Mouse (Mus musculus): ENCODE results near the gene Mmp11. TPM values are rescaled to one million over a fixed set of nuclear protein-coding genes. Genes with fewer than 3 reads are reported as not detected.

Mmp11 gene
- total and polyA plus RNA-seq, 3 experiments: 4.7 to 15.6 (median 5.4) TPM

DNA sequence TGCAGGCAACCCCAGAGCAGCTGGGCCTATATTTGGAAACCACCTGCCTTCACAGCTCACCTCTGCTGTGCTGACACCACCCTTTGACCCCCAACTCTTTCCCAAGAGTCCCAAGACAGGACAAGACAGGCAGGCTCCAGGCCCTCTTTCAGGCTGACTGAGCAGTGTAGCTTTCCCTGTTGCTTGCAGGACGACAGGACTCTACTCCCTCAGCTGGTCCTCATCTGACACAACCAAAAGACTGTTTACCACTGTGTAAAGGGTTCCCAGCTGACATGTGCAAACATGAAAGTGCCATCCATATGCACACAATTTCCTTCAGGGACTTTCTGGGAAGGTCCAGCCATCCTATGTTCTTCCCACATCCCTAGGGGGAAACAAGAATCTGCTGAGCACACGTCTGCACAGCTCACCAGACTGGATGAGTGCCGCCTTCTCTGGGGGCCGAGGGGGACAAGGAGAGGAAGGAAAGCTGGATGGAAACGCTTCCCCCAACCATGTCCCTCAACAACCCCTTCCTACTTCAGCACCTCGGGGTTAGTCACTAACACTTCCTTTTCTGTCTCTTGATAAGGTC lies 23.2 kb downstream of the Mmp11 start:
- H3K9ac ChIP-seq (ENCODE audit: low read depth, low read length): no peak overlapping the region
- H3K4me3 ChIP-seq: no peak overlapping the region
- DNase-seq: no peak
- H3K36me3 ChIP-seq (ENCODE audit: control insufficient read depth, insufficient read depth, low read length): no peaks in the 10 kb centered on the region
- TF ChIP-seq CTCF (IDR thresholded peaks at IDR 0.05) (no peak), POLR2A (IDR thresholded peaks at IDR 0.05; ENCODE audit: insufficient read depth, low read depth, low read length) (no peak), EP300 (IDR thresholded peaks at IDR 0.05; ENCODE audit: insufficient read depth, low read depth, low read length) (no peak)
- H3K27ac ChIP-seq: no peak overlapping the region
- H3K27me3 ChIP-seq (ENCODE audit: control insufficient read depth, insufficient read depth, low read length): no peaks in the 10 kb centered on the region
- WGBS: 40% methylated on average over 6 of the region's 6 CpGs
- no peaks in the 10 kb centered on the region for H3K4me1 ChIP-seq (ENCODE audit: control insufficient read depth, insufficient read depth, low read length)
- intact Hi-C loops (cut with DNase I): no loop called here
- no peaks in the 10 kb centered on the region for H3K79me2 ChIP-seq (replicated peaks; ENCODE audit: control insufficient read depth, insufficient read depth, low read length)

DNA sequence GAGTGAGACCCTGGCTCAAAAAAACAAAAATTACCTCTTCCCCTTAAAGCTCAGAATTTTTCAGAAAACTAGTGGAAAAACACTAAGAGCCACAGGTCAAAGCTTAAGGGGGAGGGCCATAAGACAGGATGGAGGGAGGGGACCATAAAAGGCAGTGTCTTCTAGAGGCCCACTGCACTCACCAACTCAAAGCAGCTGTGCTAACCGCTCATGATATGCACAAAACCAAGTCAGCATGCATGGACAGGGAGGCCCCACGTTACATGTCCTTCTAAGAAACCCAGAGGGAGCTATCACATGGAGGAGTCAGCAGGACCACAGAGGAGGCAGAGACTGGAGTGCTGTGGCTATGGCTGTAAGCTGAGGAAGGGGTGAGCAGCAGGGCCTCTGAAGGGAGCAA lies 25.6 kb downstream of the Mmp11 start:
- no peaks in the 10 kb centered on the region for H3K79me2 ChIP-seq (replicated peaks; ENCODE audit: control insufficient read depth, insufficient read depth, low read length)
- intact Hi-C loops (cut with DNase I): no loop called here
- H3K9ac ChIP-seq (ENCODE audit: low read depth, low read length): no peak overlapping the region
- no peak overlapping the region; the same call in 1 of the 2 replicates for H3K27ac ChIP-seq
- 77% methylated on average over 2 of the region's 2 CpGs for WGBS
- H3K36me3 ChIP-seq (ENCODE audit: control insufficient read depth, insufficient read depth, low read length): no peaks in the 10 kb centered on the region
- H3K4me1 ChIP-seq (ENCODE audit: control insufficient read depth, insufficient read depth, low read length): no peaks in the 10 kb centered on the region
- DNase-seq: no peak
- H3K27me3 ChIP-seq (ENCODE audit: control insufficient read depth, insufficient read depth, low read length): no peaks in the 10 kb centered on the region
- TF ChIP-seq CTCF (IDR thresholded peaks at IDR 0.05) (no peak), POLR2A (IDR thresholded peaks at IDR 0.05; ENCODE audit: insufficient read depth, low read depth, low read length) (no peak), EP300 (IDR thresholded peaks at IDR 0.05; ENCODE audit: insufficient read depth, low read depth, low read length) (no peak)
- no peak overlapping the region for H3K4me3 ChIP-seq

DNA sequence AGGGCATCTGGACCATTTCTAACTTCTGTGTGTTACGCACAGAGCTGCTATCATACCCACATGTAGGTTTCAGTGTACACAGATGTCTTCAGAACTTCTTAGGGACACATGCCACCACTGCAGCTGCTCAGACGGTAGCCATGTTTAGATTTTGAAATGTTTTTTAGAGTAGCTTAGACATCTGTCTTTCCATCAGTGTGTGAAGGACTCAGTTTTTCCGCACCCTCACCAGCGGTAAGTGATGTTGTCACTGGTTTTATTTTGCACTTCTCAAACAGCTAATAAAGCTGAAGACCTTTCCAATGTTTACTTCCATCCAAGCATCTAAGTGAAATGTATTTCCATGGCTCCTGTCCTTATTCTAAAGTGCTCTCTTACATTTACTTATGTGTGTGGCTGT lies 29.4 kb downstream of the Mmp11 start:
- Histone ChIP-seq H3K27me3 (ENCODE audit: control insufficient read depth, insufficient read depth, low read length) (no peaks in the 10 kb centered on the region), H3K9ac (ENCODE audit: low read depth, low read length) (no peak overlapping the region), H3K79me2 (replicated peaks; ENCODE audit: control insufficient read depth, insufficient read depth, low read length) (no peaks in the 10 kb centered on the region), H3K4me1 (ENCODE audit: control insufficient read depth, insufficient read depth, low read length) (no peaks in the 10 kb centered on the region), H3K4me3 (no peak overlapping the region), H3K27ac (no peak overlapping the region), H3K36me3 (ENCODE audit: control insufficient read depth, insufficient read depth, low read length) (0 out of 2 replicates have a peak, but pooled peaks cover 1% of the 10 kb centered on the region)
- TF ChIP-seq CTCF (IDR thresholded peaks at IDR 0.05) (no peak), EP300 (IDR thresholded peaks at IDR 0.05; ENCODE audit: insufficient read depth, low read depth, low read length) (no peak), POLR2A (IDR thresholded peaks at IDR 0.05; ENCODE audit: insufficient read depth, low read depth, low read length) (no peak)
- DNase-seq: no peak
- intact Hi-C loops (cut with DNase I): no loop called here
- 91% methylated on average over 4 of the region's 4 CpGs for WGBS

DNA sequence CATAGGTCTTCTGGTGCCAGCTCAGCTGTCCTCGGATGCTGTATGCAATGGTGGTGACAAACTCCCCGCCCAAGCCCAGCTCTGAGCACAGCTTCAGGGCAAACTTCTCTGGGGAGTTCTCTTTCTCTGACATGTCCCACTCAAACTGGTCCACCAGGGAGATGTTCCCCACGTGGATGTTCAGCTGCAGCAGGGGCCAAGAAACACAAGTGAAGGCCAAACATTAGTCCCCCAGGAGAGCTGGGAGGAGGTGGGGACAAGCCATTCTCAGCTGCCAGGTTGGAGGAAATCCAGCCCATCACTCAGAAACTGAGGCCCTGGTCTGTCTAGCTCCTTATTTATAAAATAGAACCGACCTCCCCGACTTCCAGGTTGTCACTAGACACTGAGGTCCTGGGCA lies 31.9 kb downstream of the Mmp11 start:
- intact Hi-C loops (cut with DNase I): no loop called here
- no peak overlapping the region for H3K9ac ChIP-seq (ENCODE audit: low read depth, low read length)
- no peak overlapping the region for H3K4me3 ChIP-seq
- no peak for TF ChIP-seq CTCF (IDR thresholded peaks at IDR 0.05)
- TF ChIP-seq EP300 (IDR thresholded peaks at IDR 0.05; ENCODE audit: insufficient read depth, low read depth, low read length): no peak
- no peak for TF ChIP-seq POLR2A (IDR thresholded peaks at IDR 0.05; ENCODE audit: insufficient read depth, low read depth, low read length)
- H3K27ac ChIP-seq: no peak overlapping the region
- H3K4me1 ChIP-seq (ENCODE audit: control insufficient read depth, insufficient read depth, low read length): no peaks in the 10 kb centered on the region
- WGBS: 77% methylated on average over 5 of the region's 5 CpGs
- H3K79me2 ChIP-seq (replicated peaks; ENCODE audit: control insufficient read depth, insufficient read depth, low read length): no peaks in the 10 kb centered on the region
- H3K27me3 ChIP-seq (ENCODE audit: control insufficient read depth, insufficient read depth, low read length): no peaks in the 10 kb centered on the region
- H3K36me3 ChIP-seq (ENCODE audit: control insufficient read depth, insufficient read depth, low read length): peaks cover 6% of the 10 kb centered on the region
- peak in 1 of 2 experiments; percentile 46 for DNase-seq

GRCm38 (mm10) chr10:75898846-75899245 lies 37.5 kb downstream of the Mmp11 start:
- Histone ChIP-seq H3K27ac (peak overlapping the region; percentile 61), H3K9ac (ENCODE audit: low read depth, low read length) (no peak overlapping the region), H3K4me1 (ENCODE audit: control insufficient read depth, insufficient read depth, low read length) (peaks cover 13% of the 10 kb centered on the region), H3K4me3 (no peak overlapping the region), H3K36me3 (ENCODE audit: control insufficient read depth, insufficient read depth, low read length) (peaks cover 9% of the 10 kb centered on the region), H3K27me3 (ENCODE audit: control insufficient read depth, insufficient read depth, low read length) (no peaks in the 10 kb centered on the region), H3K79me2 (replicated peaks; ENCODE audit: control insufficient read depth, insufficient read depth, low read length) (no peaks in the 10 kb centered on the region)
- peak; percentile 67 to 85 for DNase-seq
- TF ChIP-seq EP300 (IDR thresholded peaks at IDR 0.05; ENCODE audit: insufficient read depth, low read depth, low read length): no peak
- no peak for TF ChIP-seq CTCF (IDR thresholded peaks at IDR 0.05)
- TF ChIP-seq POLR2A (IDR thresholded peaks at IDR 0.05; ENCODE audit: insufficient read depth, low read depth, low read length): no peak
- intact Hi-C loops (cut with DNase I): loop anchor here (10.0 kb wide), 1 partner anchor 136 kb away; the partner anchor contains the start of gene Zfp280b
- 4% methylated on average over 3 of the region's 3 CpGs for WGBS

DNA sequence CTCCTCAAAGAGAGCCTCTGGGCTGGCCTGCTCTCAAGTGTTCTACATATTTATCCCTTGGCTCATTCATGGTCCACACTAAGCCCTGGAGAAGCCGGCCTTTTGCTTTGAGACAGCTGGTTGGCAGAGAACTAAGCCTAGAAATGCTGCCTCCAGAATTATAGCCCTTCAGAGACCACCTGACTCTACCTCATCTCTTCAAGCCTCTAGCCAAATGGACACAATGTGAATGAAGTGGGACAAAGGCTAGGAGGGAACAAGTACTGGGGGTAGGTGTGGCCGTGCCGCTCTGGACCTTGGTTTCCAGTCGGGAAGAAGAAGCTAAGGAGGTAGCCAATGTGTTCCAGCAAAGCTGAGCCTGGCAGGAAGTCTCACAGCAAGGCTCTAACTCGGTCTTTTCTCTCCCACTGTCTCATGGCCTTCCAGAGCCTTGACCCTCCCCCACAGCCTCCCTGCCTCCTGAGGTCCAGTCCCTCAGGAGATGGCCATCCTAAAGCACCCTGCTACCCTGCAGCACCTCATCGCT lies 38.2 kb downstream of the Mmp11 start:
- Histone ChIP-seq H3K27me3 (ENCODE audit: control insufficient read depth, insufficient read depth, low read length) (no peaks in the 10 kb centered on the region), H3K36me3 (ENCODE audit: control insufficient read depth, insufficient read depth, low read length) (peaks cover 9% of the 10 kb centered on the region), H3K27ac (peak overlapping the region; percentile 61), H3K9ac (ENCODE audit: low read depth, low read length) (0 out of 2 replicates have a peak overlapping the region, but pooled peaks have one; percentile 4), H3K79me2 (replicated peaks; ENCODE audit: control insufficient read depth, insufficient read depth, low read length) (no peaks in the 10 kb centered on the region), H3K4me1 (ENCODE audit: control insufficient read depth, insufficient read depth, low read length) (peaks cover 13% of the 10 kb centered on the region), H3K4me3 (no peak overlapping the region)
- WGBS: 63% methylated on average over 6 of the region's 6 CpGs
- peak; percentile 20 to 32 for DNase-seq
- intact Hi-C loops (cut with DNase I): loop anchor here (10.0 kb wide), 1 partner anchor 137 kb away; the partner anchor contains the start of gene Zfp280b
- TF ChIP-seq EP300 (IDR thresholded peaks at IDR 0.05; ENCODE audit: insufficient read depth, low read depth, low read length) (no peak), POLR2A (IDR thresholded peaks at IDR 0.05; ENCODE audit: insufficient read depth, low read depth, low read length) (no peak), CTCF (IDR thresholded peaks at IDR 0.05) (no peak)

Measured in heart, adult 2 months (tissue).